Mouse (Mus musculus): ENCODE data around the gene Proser1.

- TF ChIP-seq POLR2A (IDR thresholded peaks at IDR 0.05; ENCODE audit: control insufficient read depth, low read depth, low read length) (no peak), CTCF (IDR thresholded peaks at IDR 0.05; ENCODE audit: control insufficient read depth, insufficient read depth, insufficient replicate concordance, low read depth, low read length) (no peak)
These were observed 23.1 kb downstream of the Proser1 start for GRCm38 (mm10) chr3:53486561-53486960.
